Mouse (Mus musculus): Measurements from ENCODE around the gene Gm26897. TPM values are rescaled to one million over a fixed set of nuclear protein-coding genes. Genes with fewer than 3 reads are reported as not detected.

Gm26897 gene
- polyA plus RNA-seq (2016; fragmentation: Nextera tagmentation; extraction: Ambion mirVana), result not detected in 2 replicates

GRCm38 (mm10) chr5:111733851-111734250 is at the start of gene Gm26897:
TSS of gene Gm26897 (plus strand) at chr5:111733924.
- H3K4me3 ChIP-seq, result no peak within 1 kb of the TSS
- 93% methylated on average over 12 of the region's 12 CpGs for WGBS
- no peak for DNase-seq (ENCODE audit: low spot score)
- H3K4me1 ChIP-seq (replicated peaks), result peaks cover 19% of the 10 kb centered on the region
- H3K27ac ChIP-seq, result no peak within 1 kb of the TSS
- H3K9me3 ChIP-seq, result peaks cover 2% of the 10 kb centered on the region
- peaks cover 12% of the 10 kb centered on the region for H3K27me3 ChIP-seq (ENCODE audit: insufficient read depth, poor library complexity, severe bottlenecking)
- H3K36me3 ChIP-seq, result peaks cover 12% of the 10 kb centered on the region

GRCm38 (mm10) chr5:111687370-111687769 is 46.4 kb upstream of the Gm26897 start:
- H3K4me1 ChIP-seq (replicated peaks), result peaks cover 23% of the 10 kb centered on the region
- DNase-seq (ENCODE audit: low spot score), result no peak
- 84% methylated on average over 5 of the region's 5 CpGs for WGBS
- H3K36me3 ChIP-seq, result no peaks in the 10 kb centered on the region
- H3K9me3 ChIP-seq, result no peaks in the 10 kb centered on the region
- H3K27ac ChIP-seq, result no peak overlapping the region
- H3K27me3 ChIP-seq (ENCODE audit: insufficient read depth, poor library complexity, severe bottlenecking), result peaks cover 12% of the 10 kb centered on the region; the same call in 1 of the 2 replicates
- no peak overlapping the region for H3K4me3 ChIP-seq

GRCm38 (mm10) chr5:111688584-111688983 is 45.1 kb upstream of the Gm26897 start:
- Histone ChIP-seq H3K4me1 (replicated peaks) (peaks cover 21% of the 10 kb centered on the region), H3K9me3 (no peaks in the 10 kb centered on the region), H3K27me3 (ENCODE audit: insufficient read depth, poor library complexity, severe bottlenecking) (peaks cover 8% of the 10 kb centered on the region; the same call in 1 of the 2 replicates), H3K36me3 (no peaks in the 10 kb centered on the region), H3K27ac (peak overlapping the region; percentile 23; the same call in 1 of the 2 replicates), H3K4me3 (no peak overlapping the region)
- 87% methylated on average over 10 of the region's 10 CpGs for WGBS
- no peak for DNase-seq (ENCODE audit: low spot score)

- Histone ChIP-seq H3K27me3 (ENCODE audit: insufficient read depth, poor library complexity, severe bottlenecking) (peaks cover 15% of the 10 kb centered on the region; the same call in 1 of the 2 replicates), H3K36me3 (no peaks in the 10 kb centered on the region), H3K27ac (0 out of 2 replicates have a peak overlapping the region, but pooled peaks have one; percentile 29), H3K9me3 (no peaks in the 10 kb centered on the region), H3K4me3 (no peak overlapping the region), H3K4me1 (replicated peaks) (peaks cover 67% of the 10 kb centered on the region)
- 88% methylated on average over 7 of the region's 7 CpGs for WGBS
- DNase-seq (ENCODE audit: low spot score), result no peak
Measured at GRCm38 (mm10) chr5:111697996-111698395, 35.7 kb upstream of the Gm26897 start.

GRCm38 (mm10) chr5:111699711-111700303 is 33.9 kb upstream of the Gm26897 start:
- Histone ChIP-seq H3K36me3 (no peaks in the 10 kb centered on the region), H3K9me3 (no peaks in the 10 kb centered on the region), H3K4me3 (no peak overlapping the region), H3K27ac (peak overlapping the region; percentile 73), H3K27me3 (ENCODE audit: insufficient read depth, poor library complexity, severe bottlenecking) (peaks cover 8% of the 10 kb centered on the region; the same call in 1 of the 2 replicates), H3K4me1 (replicated peaks) (peaks cover 62% of the 10 kb centered on the region)
- no peak for DNase-seq (ENCODE audit: low spot score)
- 64% methylated on average over 23 of the region's 23 CpGs for WGBS

GRCm38 (mm10) chr5:111701634-111702329 is 31.9 kb upstream of the Gm26897 start:
- no peaks in the 10 kb centered on the region for H3K36me3 ChIP-seq
- 3% methylated on average over 31 of the region's 31 CpGs for WGBS
- H3K27me3 ChIP-seq (ENCODE audit: insufficient read depth, poor library complexity, severe bottlenecking), result peaks cover 14% of the 10 kb centered on the region; the same call in 1 of the 2 replicates
- H3K4me3 ChIP-seq, result peak overlapping the region; percentile 45
- peak; percentile 47 for DNase-seq (ENCODE audit: low spot score)
- H3K9me3 ChIP-seq, result no peaks in the 10 kb centered on the region
- peak overlapping the region; percentile 82 for H3K27ac ChIP-seq
- peaks cover 56% of the 10 kb centered on the region for H3K4me1 ChIP-seq (replicated peaks)

- H3K9me3 ChIP-seq, result no peaks in the 10 kb centered on the region
- DNase-seq (ENCODE audit: low spot score), result peak; percentile 16
- H3K4me1 ChIP-seq (replicated peaks), result peaks cover 61% of the 10 kb centered on the region
- H3K27ac ChIP-seq, result peak overlapping the region; percentile 51; the same call in 1 of the 2 replicates
- no peak overlapping the region for H3K4me3 ChIP-seq
- H3K36me3 ChIP-seq, result no peaks in the 10 kb centered on the region
- H3K27me3 ChIP-seq (ENCODE audit: insufficient read depth, poor library complexity, severe bottlenecking), result peaks cover 17% of the 10 kb centered on the region
- WGBS, result 74% methylated on average over 7 of the region's 7 CpGs
Measured at GRCm38 (mm10) chr5:111703586-111703985, 30.1 kb upstream of the Gm26897 start.

GRCm38 (mm10) chr5:111704326-111704725 is 29.4 kb upstream of the Gm26897 start:
- H3K36me3 ChIP-seq, result no peaks in the 10 kb centered on the region
- no peak for DNase-seq (ENCODE audit: low spot score)
- H3K4me1 ChIP-seq (replicated peaks), result peaks cover 62% of the 10 kb centered on the region
- H3K27me3 ChIP-seq (ENCODE audit: insufficient read depth, poor library complexity, severe bottlenecking), result peaks cover 20% of the 10 kb centered on the region
- no peak overlapping the region for H3K27ac ChIP-seq
- H3K9me3 ChIP-seq, result no peaks in the 10 kb centered on the region
- 89% methylated on average over 11 of the region's 11 CpGs for WGBS
- no peak overlapping the region for H3K4me3 ChIP-seq

- DNase-seq (ENCODE audit: low spot score), result no peak
- peaks cover 21% of the 10 kb centered on the region for H3K4me1 ChIP-seq (replicated peaks)
- H3K36me3 ChIP-seq, result no peaks in the 10 kb centered on the region
- peaks cover 22% of the 10 kb centered on the region for H3K27me3 ChIP-seq (ENCODE audit: insufficient read depth, poor library complexity, severe bottlenecking)
- no peak overlapping the region for H3K4me3 ChIP-seq
- peak overlapping the region; percentile 66 for H3K27ac ChIP-seq
- 44% methylated on average over 8 of the region's 8 CpGs for WGBS
- peaks cover 14% of the 10 kb centered on the region for H3K9me3 ChIP-seq
Measured at GRCm38 (mm10) chr5:111709195-111709901, 24.4 kb upstream of the Gm26897 start.

- Histone ChIP-seq H3K4me3 (no peak overlapping the region), H3K27me3 (ENCODE audit: insufficient read depth, poor library complexity, severe bottlenecking) (0 out of 2 replicates have a peak, but pooled peaks cover 13% of the 10 kb centered on the region), H3K27ac (no peak overlapping the region), H3K36me3 (no peaks in the 10 kb centered on the region), H3K9me3 (no peaks in the 10 kb centered on the region), H3K4me1 (replicated peaks) (peaks cover 14% of the 10 kb centered on the region)
- DNase-seq (ENCODE audit: low spot score), result no peak
- 64% methylated on average over 3 of the region's 3 CpGs for WGBS
Measured at GRCm38 (mm10) chr5:111719018-111719417, 14.7 kb upstream of the Gm26897 start.

- WGBS, result 83% methylated on average over 9 of the region's 9 CpGs
- Histone ChIP-seq H3K27ac (0 out of 2 replicates have a peak overlapping the region, but pooled peaks have one; percentile 30), H3K4me3 (no peak overlapping the region), H3K36me3 (no peaks in the 10 kb centered on the region), H3K27me3 (ENCODE audit: insufficient read depth, poor library complexity, severe bottlenecking) (peaks cover 18% of the 10 kb centered on the region; the same call in 1 of the 2 replicates), H3K9me3 (no peaks in the 10 kb centered on the region), H3K4me1 (replicated peaks) (peaks cover 31% of the 10 kb centered on the region)
- DNase-seq (ENCODE audit: low spot score), result no peak
Measured at GRCm38 (mm10) chr5:111720726-111721125, 13.0 kb upstream of the Gm26897 start.

- peaks cover 8% of the 10 kb centered on the region for H3K9me3 ChIP-seq
- no peak overlapping the region for H3K4me3 ChIP-seq
- peaks cover 30% of the 10 kb centered on the region for H3K27me3 ChIP-seq (ENCODE audit: insufficient read depth, poor library complexity, severe bottlenecking)
- H3K4me1 ChIP-seq (replicated peaks), result peaks cover 24% of the 10 kb centered on the region
- H3K27ac ChIP-seq, result peak overlapping the region; percentile 73
- DNase-seq (ENCODE audit: low spot score), result no peak
- no peaks in the 10 kb centered on the region for H3K36me3 ChIP-seq
- WGBS, result 55% methylated on average over 10 of the region's 10 CpGs
Measured at GRCm38 (mm10) chr5:111724713-111725112, 9.0 kb upstream of the Gm26897 start.
